Mouse (Mus musculus) kidney, postnatal 0 days (tissue): ENCODE data around the gene Tmem254a. TPM values are rescaled to one million over a fixed set of nuclear protein-coding genes. Genes with fewer than 3 reads are reported as not detected.
"Not testable (repeated sequence)": the region's sequence is repeated elsewhere in the genome, so short reads cannot be mapped to it uniquely, and the experiment has no call there.

ENCODE experiments used
- ATAC-seq: fragments of 200-750 bp; cut with Nextera tagmentation; replicated peaks from 2 replicates; pipeline ENCODE4 v1.8.0; 2017; ENCODE audit warnings: low read depth, moderate number of reproducible peaks, moderate TSS enrichment, moderate library complexity; ENCODE audit not compliant: low FRiP score
- DNase-seq: peaks from one replicate; pipeline ENCODE4 v3.0.0-alpha.2; 2016; ENCODE audit warnings: low spot score
- H3K27ac ChIP-seq: fragments of 300-500 bp; sonication (generic); 2 replicates; pipeline ENCODE4 v1.5.1; 2014; ENCODE audit warnings: mild to moderate bottlenecking
- H3K27me3 ChIP-seq: fragments of 300-500 bp; sonication (generic); 2 replicates; pipeline ENCODE4 v1.6.1; 2014; ENCODE audit warnings: low read length, mixed read lengths; ENCODE audit not compliant: insufficient read depth
- H3K36me3 ChIP-seq: fragments of 300-500 bp; sonication (generic); 2 replicates; pipeline ENCODE4 v1.6.1; 2014; ENCODE audit warnings: low read length, mixed read lengths; ENCODE audit not compliant: insufficient read depth
- H3K4me1 ChIP-seq: fragments of 300-500 bp; sonication (generic); replicated peaks from 2 replicates; pipeline ENCODE4 v1.6.1; 2014; ENCODE audit warnings: antibody characterized with exemption, low read length, mixed read lengths; ENCODE audit not compliant: insufficient read depth
- H3K4me2 ChIP-seq: fragments of 300-500 bp; sonication (generic); 2 replicates; pipeline ENCODE4 v1.6.1; 2014; ENCODE audit warnings: mild to moderate bottlenecking, low read length, moderate library complexity, mixed read lengths
- H3K4me3 ChIP-seq: fragments of 300-500 bp; sonication (generic); replicated peaks from 2 replicates; pipeline ENCODE4 v1.5.1; 2014; ENCODE audit warnings: low read depth, low read length
- H3K9ac ChIP-seq: fragments of 300-500 bp; sonication (generic); 2 replicates; pipeline ENCODE4 v1.6.1; 2014; ENCODE audit warnings: low read depth, low read length
- H3K9me3 ChIP-seq: fragments of 300-500 bp; sonication (generic); replicated peaks from 2 replicates; pipeline ENCODE4 v1.6.1; 2016; ENCODE audit warnings: low read length, inconsistent platforms, mixed read lengths
- WGBS: fragments of 180-500 bp; shearing (Covaris S2); extraction: QIAGEN DNeasy Blood & Tissue Kit; methylation state at CpG from one replicate; pipeline ENCODE4 v1.1.7; 2014; 5-methylcytosine and 5-hydroxymethylcytosine counted together
- polyA plus RNA-seq: library from polyadenylated mRNA; unstranded; fragments of >200 nt; fragmentation: Nextera tagmentation; extraction: Ambion mirVana; gene quantifications from 2 replicates; pipeline ENCODE4 v1.2.1, GENCODE M21; 2015

The Tmem254a gene
- polyA plus RNA-seq, 1 experiment from 2014 or later, result 5.4 TPM

DNA sequence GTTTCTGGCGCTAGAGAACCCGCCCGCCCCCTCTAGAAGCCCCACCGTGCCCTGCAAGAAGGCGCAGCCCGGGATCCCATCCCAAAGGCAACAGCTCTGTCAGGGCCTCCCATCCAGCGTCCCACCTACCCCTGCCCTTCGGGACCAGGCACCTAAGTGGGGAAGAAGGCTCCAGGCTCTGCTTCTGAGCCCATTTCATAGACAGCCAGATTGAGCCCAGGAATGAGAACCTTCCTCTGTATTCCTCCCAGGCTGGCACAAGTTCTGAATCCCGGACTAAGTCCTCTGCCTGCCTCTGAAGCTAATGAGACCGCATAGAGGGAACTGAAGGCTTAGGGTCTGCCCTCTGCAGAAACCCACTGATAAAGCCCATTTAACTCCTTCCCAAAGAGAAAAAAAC is 24.5 kb downstream of the Tmem254a start, which contains the start of gene Plac9a:
Gene Plac9a, minus strand, starts transcription at position 101 of the 400 bp plus-strand sequence.
- not testable (repeated sequence) for H3K4me3 ChIP-seq, H3K9me3 ChIP-seq, H3K9ac ChIP-seq, H3K27me3 ChIP-seq, DNase-seq, H3K4me1 ChIP-seq, H3K4me2 ChIP-seq, H3K36me3 ChIP-seq, H3K27ac ChIP-seq, ATAC-seq
- WGBS, result no CpG with 5 or more reads among the region's 10 CpGs

DNA sequence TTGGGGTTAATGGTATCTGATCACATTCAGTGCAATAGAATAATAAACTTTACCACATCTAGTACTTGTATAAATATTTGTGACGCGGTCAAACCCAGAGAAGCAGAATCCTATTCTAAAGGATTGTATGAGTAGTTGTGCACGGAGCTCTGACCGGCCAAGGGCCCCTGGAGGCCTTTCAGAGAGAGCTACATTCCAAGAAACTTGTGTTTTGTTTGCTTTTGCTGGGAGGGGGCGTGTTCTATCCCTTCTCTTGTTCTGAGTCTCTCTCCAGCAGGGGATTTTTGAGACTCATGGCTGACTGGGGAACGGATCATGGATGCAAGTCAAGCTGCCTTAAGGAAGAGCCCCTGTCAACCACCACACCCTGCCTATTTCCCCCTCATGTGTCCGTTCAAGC is 31.8 kb downstream of the Tmem254a start:
- WGBS, result no CpG with 5 or more reads among the region's 7 CpGs
- H3K27ac ChIP-seq, ATAC-seq, H3K4me3 ChIP-seq, H3K36me3 ChIP-seq, H3K9me3 ChIP-seq, H3K4me1 ChIP-seq, H3K9ac ChIP-seq, H3K4me2 ChIP-seq, H3K27me3 ChIP-seq, DNase-seq: not testable (repeated sequence)

DNA sequence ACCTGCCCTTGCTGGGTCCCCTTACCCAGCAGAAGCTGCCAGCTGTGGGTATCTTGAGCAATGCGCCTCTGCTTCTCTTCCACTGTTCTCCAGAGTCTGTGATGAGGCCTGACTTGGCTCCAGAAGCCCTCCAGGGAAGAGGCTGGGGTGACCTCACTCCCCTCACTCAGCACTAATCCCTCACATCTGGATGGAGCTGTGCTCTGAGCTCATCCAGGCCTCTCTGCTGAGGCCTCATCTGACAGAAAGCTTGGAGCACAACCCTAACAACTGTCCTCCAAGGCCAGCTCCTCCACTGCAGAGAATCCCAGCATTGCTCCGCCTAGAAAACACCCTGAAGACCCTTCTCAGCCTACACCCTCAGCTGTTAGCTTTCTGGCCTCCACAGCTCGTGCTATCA is 32.9 kb downstream of the Tmem254a start:
- not testable (repeated sequence) for H3K4me3 ChIP-seq, H3K27me3 ChIP-seq, H3K36me3 ChIP-seq, H3K27ac ChIP-seq, DNase-seq, H3K4me2 ChIP-seq, H3K4me1 ChIP-seq, H3K9ac ChIP-seq, ATAC-seq, H3K9me3 ChIP-seq
- WGBS, result no CpG with 5 or more reads among the region's 3 CpGs

DNA sequence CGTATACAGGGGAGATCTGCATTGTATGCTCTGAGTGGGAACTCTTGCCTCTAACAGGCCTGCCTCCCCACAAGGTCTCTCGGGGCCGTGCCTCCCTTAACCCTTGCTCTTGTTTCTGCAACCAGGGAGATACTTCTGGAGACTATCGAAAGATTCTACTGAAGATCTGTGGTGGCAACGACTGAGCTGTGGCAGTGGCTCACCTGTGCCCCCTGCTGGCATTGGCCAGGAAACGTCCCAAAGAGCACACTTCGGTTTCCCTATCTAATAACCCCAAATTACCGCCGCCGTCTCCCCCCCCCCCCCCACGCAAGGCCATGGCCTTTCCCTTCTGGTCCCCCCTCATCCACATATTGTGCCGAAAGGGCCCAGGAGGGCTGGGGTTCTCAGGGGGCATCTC is 41.6 kb downstream of the Tmem254a start:
- H3K27me3 ChIP-seq, DNase-seq, H3K27ac ChIP-seq, H3K9me3 ChIP-seq, H3K4me2 ChIP-seq, H3K36me3 ChIP-seq, ATAC-seq, H3K4me1 ChIP-seq, H3K9ac ChIP-seq, H3K4me3 ChIP-seq: not testable (repeated sequence)
- WGBS, result no CpG with 5 or more reads among the region's 12 CpGs

DNA sequence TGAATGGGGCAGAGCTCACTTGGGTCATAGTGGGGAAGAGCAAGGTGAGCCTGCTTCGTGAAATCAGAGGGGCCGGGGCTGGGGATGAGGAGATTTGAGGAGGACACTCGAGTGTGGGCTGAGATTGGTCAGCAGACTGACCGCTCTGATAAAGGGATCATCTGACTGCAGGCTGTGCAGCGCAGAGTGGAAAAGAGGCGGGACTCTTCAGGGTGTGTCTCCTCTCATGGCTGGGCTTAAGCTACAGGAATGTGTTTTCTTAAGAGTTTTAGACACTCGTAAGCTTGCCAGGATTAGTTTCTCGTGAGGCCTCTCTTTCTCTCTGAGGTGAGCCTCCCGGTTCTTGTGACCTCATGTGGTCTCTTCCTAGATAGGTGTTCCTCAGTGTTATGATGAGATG is 45.7 kb downstream of the Tmem254a start:
- H3K9me3 ChIP-seq, H3K27me3 ChIP-seq, H3K36me3 ChIP-seq, H3K27ac ChIP-seq, H3K4me2 ChIP-seq, H3K4me1 ChIP-seq, H3K4me3 ChIP-seq, DNase-seq, H3K9ac ChIP-seq, ATAC-seq: not testable (repeated sequence)
- no CpG with 5 or more reads among the region's 9 CpGs for WGBS

DNA sequence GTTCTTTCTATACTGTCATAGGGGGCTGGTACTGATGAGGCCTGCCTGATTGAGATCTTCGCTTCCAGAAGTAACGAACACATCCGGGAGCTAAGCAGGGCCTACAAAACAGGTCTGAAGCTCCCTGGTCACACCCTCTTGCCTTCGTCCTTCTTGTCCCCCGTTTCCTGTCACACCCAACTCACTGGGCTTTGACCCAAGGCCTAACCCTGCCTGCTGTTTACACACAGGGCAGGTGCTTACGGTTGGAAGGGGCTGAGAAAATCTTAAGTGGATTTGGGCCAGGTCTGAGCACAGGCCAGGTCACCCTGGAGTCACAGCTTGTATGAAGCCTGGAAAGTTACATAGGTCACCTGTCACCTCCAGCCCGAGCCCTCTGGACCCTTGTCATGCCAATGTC is 50.8 kb downstream of the Tmem254a start:
- H3K4me3 ChIP-seq, ATAC-seq, H3K4me1 ChIP-seq, H3K27ac ChIP-seq, H3K4me2 ChIP-seq, H3K9ac ChIP-seq, H3K9me3 ChIP-seq, DNase-seq, H3K27me3 ChIP-seq: not testable (repeated sequence)
- no CpG with 5 or more reads among the region's 7 CpGs for WGBS
- H3K36me3 ChIP-seq, result peaks cover 18% of the 10 kb centered on the region; the same call in 1 of the 2 replicates

Other genes with a start within 250 kb of the Tmem254a start
- gene Ppif, start 233.5 kb downstream of the Tmem254a start, polyA plus RNA-seq, result 56.5 and 61.2 TPM in 2 replicates
- gene Zcchc24, start 158.6 kb downstream of the Tmem254a start, polyA plus RNA-seq, result 15.7 and 15.9 TPM in 2 replicates
- gene Anxa11, start 85.5 kb downstream of the Tmem254a start, polyA plus RNA-seq, result 83.7 and 95.6 TPM in 2 replicates
- 1.6 and 1.7 TPM in 2 replicates for gene Plac9a, start 24.6 kb downstream of the Tmem254a start, polyA plus RNA-seq
- gene Cphx1, start 10.6 kb upstream of the Tmem254a start, polyA plus RNA-seq, result not detected in 2 replicates
- 1.0 and 1.7 TPM in 2 replicates for gene Duxbl1, start 50.9 kb upstream of the Tmem254a start, polyA plus RNA-seq
- 58.2 and 63.5 TPM in 2 replicates for gene Gm9780, start 115.0 kb upstream of the Tmem254a start, polyA plus RNA-seq
- gene Tmem254c, start 139.7 kb upstream of the Tmem254a start, polyA plus RNA-seq, result 68.1 and 76.8 TPM in 2 replicates
- gene Cphx2, start 153.8 kb upstream of the Tmem254a start, polyA plus RNA-seq, result not detected in 2 replicates
- gene Cphx3, start 154.6 kb upstream of the Tmem254a start, polyA plus RNA-seq, result 0.42 and 0.46 TPM in 2 replicates
- not detected in 2 replicates for gene Duxbl2, start 190.7 kb upstream of the Tmem254a start, polyA plus RNA-seq